Mouse (Mus musculus): Measurements from ENCODE around the gene Pbx1.
"Not testable (repeated sequence)": the region's sequence is repeated elsewhere in the genome, so short reads cannot be mapped to it uniquely, and the experiment has no call there.

Pbx1 gene

DNA sequence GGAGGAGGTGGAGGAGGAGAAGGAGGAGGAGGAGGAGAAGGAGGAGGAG lies at the start of gene Pbx1:
Pbx1 (minus strand) TSS at position 39 of the 49 bp plus-strand sequence.
- DNase-seq, result not testable (repeated sequence)

- no peak for DNase-seq
Observed at GRCm38 (mm10) chr1:168479626-168480025, 47.6 kb upstream of the Pbx1 start.

DNA sequence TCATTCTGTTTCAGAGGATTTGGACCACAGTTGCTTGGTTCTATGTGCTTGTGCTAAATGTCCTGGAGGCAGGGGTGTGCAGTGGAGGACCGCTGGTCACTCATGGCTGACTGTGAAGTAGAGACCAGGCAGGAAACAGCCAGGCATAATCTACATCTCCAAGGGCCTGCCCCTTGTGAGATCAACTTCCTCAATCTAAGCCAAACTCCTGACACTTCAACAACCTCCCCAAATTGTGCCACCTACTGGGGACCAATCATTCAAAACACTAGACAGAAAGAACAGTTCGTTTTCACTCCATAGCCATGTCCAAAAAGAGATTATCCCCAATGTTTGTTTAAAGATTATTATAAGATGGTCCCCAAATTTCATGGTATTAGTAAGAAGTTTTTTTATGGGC lies 46.8 kb upstream of the Pbx1 start:
- no peak for DNase-seq

GRCm38 (mm10) chr1:168476917-168477316 lies 44.8 kb upstream of the Pbx1 start:
- DNase-seq, result no peak

DNA sequence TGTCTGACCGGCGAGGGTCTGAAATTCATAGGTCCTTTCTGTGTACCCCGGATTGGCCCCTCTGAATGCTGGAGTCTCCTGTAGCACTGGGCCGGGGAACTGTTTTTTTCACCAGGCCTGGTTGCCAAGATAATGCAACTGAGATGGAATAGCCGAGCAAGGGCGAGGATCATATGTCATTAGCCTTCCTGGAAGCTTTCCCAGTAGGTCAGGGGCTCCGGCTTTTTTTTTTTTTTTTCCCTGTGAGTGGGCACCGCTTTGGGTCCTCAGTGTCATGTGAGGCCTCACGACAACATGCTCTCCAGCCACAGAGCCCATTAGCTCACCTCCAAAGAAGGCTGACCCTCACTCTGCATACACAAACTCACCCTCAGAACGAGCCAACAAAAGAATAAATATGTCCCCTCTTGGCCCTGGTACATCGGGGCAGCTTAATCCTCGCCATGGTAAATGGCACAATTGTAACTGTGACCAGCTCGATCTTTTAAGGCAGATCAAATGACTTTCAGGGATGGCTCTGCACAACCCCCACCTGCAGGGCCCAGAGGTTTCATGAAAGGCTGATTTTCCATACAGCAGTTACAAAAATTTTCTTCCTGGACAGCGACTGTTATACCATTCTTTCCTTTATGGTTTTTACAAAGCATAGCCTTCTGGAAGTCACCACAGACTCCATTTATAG lies 44.3 kb upstream of the Pbx1 start:
- no peak for DNase-seq

- no peak for DNase-seq
Observed at GRCm38 (mm10) chr1:168475579-168476208, 43.6 kb upstream of the Pbx1 start.

- no peak for DNase-seq
Observed at GRCm38 (mm10) chr1:168473255-168474069, 41.4 kb upstream of the Pbx1 start.

- DNase-seq, result no peak
Observed at GRCm38 (mm10) chr1:168472545-168473254, 40.6 kb upstream of the Pbx1 start.

DNA sequence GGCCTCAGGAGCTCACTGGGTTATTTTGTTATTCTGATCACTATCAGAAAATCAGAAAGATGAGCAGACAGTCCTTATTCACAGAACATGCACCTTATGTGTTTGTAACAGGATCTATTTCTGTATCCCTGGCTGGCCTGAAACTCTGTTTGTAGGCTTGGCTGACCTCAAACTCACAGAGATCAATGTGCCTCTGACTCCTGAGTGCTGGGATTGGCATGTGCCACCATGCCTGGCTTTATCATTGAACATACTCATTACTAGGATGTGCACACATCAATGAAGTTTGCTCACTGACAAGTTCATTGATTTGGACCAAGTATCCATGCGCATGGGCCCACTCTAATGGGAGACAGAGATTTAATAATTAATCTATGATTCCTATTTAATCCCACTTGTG lies 27.4 kb upstream of the Pbx1 start:
- no peak for DNase-seq

GRCm38 (mm10) chr1:168457191-168457747 lies 25.2 kb upstream of the Pbx1 start:
- DNase-seq, result no peak

DNA sequence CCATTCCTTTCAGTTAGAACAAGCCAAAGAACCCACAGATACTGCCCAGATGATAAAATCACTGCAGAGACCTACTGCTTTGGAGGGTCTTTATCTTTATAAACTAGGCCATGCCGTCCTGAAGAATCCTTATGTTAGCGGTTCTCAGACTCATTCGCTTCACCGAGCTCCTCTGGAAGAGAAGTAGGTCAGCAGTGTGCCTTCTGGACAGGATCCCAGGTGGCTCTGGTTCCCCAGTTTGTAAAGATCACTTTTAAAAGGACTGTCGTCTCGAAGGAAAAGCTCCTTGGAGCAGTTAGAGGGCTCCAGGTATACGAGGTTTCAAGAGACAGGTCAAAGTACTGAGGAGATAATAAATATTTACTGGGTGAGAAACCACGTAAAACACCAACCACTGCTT lies 23.1 kb upstream of the Pbx1 start:
- DNase-seq, result no peak

GRCm38 (mm10) chr1:168433671-168434070 lies 1.6 kb upstream of the Pbx1 start:
- DNase-seq, result no peak

- peak; percentile 98 for DNase-seq
Observed at GRCm38 (mm10) chr1:168432281-168432725, 233 bp upstream of the Pbx1 start.

- DNase-seq, result no peak
Observed at GRCm38 (mm10) chr1:168431711-168432231, 299 bp downstream of the Pbx1 start.

- no peak for DNase-seq
Observed at GRCm38 (mm10) chr1:168430868-168431710, 981 bp downstream of the Pbx1 start.

DNA sequence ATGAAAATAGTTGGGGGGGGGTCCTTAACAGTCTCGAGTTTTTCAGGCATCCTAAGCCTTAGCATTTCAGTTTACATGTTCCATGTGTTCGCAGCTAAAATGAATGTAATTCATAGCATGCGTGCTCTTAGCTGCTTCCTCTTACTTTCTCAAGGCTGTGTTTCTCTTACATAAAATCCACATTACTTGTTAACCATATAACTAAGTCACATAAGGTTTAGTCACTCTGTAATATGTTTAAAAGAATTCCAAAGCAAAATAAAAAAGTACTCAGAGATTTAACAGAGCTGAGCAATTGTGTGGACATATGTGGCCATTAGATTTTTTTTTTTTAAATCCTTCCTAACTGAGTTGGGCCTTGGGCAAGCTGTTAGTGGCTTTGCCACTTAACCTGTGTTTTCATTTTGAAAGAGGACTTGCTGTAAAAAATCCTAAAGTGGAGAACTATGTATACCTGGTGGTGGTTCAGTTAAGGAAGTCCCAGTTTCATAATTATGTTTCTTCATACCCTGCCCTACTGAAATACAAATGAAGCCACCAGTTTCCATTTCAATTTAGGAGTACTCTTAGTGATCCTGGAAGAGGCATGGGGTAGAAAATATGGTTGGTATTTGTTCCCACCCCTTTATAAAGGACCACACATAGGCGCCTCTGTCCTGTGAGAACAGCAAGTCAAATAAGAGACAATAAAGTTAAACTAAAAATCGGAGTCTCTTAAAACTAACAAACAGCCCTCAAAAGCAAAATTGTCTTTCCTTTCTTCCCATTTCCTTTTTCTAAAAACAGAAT lies 2.0 kb downstream of the Pbx1 start:
- no peak for DNase-seq

GRCm38 (mm10) chr1:168429406-168429805 lies 2.7 kb downstream of the Pbx1 start:
- DNase-seq, result no peak

DNA sequence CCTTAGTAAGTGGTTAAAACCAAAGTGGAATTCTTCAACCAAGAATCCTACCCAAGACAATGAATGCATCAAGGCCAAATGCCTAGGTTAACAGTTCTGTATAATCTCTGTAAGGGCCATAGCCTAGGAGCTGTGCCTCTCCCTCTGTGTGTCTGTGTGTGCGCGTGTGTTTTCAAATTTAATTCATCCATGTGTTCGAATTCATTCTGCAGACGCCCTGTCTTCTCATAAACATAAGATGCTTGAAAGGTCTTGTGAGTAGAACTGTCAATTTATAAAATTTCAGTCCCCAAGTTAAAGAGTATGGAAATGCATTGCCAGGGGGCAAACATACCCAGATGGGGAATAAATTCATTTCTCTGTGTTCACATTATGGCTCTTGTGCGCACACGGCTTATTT lies 3.8 kb downstream of the Pbx1 start:
- DNase-seq, result no peak

DNA sequence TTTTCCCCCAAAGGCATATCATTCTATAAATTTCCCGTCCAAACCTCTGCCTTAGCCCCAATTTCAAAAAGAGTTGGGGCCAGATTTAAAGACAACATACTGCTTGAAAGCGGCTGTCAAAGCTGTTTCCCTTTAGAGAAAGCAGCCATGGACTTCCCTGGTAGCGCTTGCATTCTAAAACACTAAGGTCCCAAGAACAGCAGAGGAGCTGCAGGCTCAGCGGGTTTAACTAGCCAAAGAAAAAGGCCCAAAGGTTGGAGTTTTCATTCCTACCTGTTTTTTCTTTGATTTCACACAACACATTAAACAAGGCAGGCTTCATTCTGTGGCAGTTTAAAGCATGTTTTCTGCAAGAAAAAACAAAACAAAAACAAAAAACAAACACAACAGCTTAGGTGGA lies 4.5 kb downstream of the Pbx1 start:
- no peak for DNase-seq

- no peak for DNase-seq
Observed at GRCm38 (mm10) chr1:168426900-168427299, 5.2 kb downstream of the Pbx1 start.

- DNase-seq, result no peak
Observed at GRCm38 (mm10) chr1:168426281-168426680, 5.8 kb downstream of the Pbx1 start.
